Mouse (Mus musculus): ENCODE measurements around the gene Tpk1. TPM values are rescaled to one million over a fixed set of nuclear protein-coding genes. Genes with fewer than 3 reads are reported as not detected.

Tpk1 gene
- polyA plus RNA-seq, 1 experiment from 2014 or later, result 5.3 TPM

- 85% methylated on average over 9 of the region's 9 CpGs for WGBS
- H3K4me2 ChIP-seq (ENCODE audit: low read depth), result no peak overlapping the region
- DNase-seq (ENCODE audit: low spot score) (no peak), ATAC-seq (ENCODE audit: insufficient read depth, low FRiP score, low TSS enrichment) (no peak)
- no peaks in the 10 kb centered on the region for H3K36me3 ChIP-seq (ENCODE audit: control insufficient read depth, insufficient read depth, low read length)
- no peaks in the 10 kb centered on the region for H3K9me3 ChIP-seq (ENCODE audit: control insufficient read depth, low read length)
- no peak overlapping the region for H3K4me3 ChIP-seq (ENCODE audit: low read depth, low read length)
- no peaks in the 10 kb centered on the region for H3K4me1 ChIP-seq (ENCODE audit: control insufficient read depth, insufficient read depth, low read length)
- no peaks in the 10 kb centered on the region for H3K27me3 ChIP-seq (ENCODE audit: control insufficient read depth, insufficient read depth, low read length)
- H3K27ac ChIP-seq (ENCODE audit: low read depth, low read length), result no peak overlapping the region
- H3K9ac ChIP-seq (ENCODE audit: low read length), result no peak overlapping the region
Measured at GRCm38 (mm10) chr6:43354562-43355241, 311.4 kb downstream of the Tpk1 start.

DNA sequence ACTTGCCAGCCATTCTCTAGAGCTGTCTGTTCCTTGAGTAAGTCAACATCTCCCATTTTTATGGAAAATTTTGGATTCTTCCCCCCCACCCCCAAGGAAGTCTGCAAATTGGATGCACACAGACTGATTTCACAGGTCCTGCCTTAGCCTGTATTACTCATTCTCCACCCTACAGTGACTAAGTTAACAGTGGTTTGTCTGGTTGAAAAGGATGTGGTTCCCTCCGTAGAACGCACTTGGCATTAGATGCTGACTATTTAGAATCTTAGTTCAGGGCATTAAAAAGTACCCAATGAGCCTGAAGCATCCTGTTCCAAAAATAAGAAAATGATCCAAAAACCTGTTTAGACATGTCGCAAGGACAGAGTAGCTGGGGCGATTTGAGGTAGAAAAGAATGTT, 312.6 kb downstream of the Tpk1 start:
- H3K4me2 ChIP-seq (ENCODE audit: low read depth), result no peak overlapping the region
- no peaks in the 10 kb centered on the region for H3K9me3 ChIP-seq (ENCODE audit: control insufficient read depth, low read length)
- no peaks in the 10 kb centered on the region for H3K36me3 ChIP-seq (ENCODE audit: control insufficient read depth, insufficient read depth, low read length)
- H3K9ac ChIP-seq (ENCODE audit: low read length), result no peak overlapping the region
- ATAC-seq (ENCODE audit: insufficient read depth, low FRiP score, low TSS enrichment), result no peak
- no peak overlapping the region for H3K4me3 ChIP-seq (ENCODE audit: low read depth, low read length)
- 93% methylated on average over 4 of the region's 4 CpGs for WGBS
- no peaks in the 10 kb centered on the region for H3K27me3 ChIP-seq (ENCODE audit: control insufficient read depth, insufficient read depth, low read length)
- no peaks in the 10 kb centered on the region for H3K4me1 ChIP-seq (ENCODE audit: control insufficient read depth, insufficient read depth, low read length)
- DNase-seq (ENCODE audit: low spot score), result no peak
- H3K27ac ChIP-seq (ENCODE audit: low read depth, low read length), result no peak overlapping the region

- H3K27me3 ChIP-seq (ENCODE audit: control insufficient read depth, insufficient read depth, low read length), result no peaks in the 10 kb centered on the region
- no peak overlapping the region for H3K27ac ChIP-seq (ENCODE audit: low read depth, low read length)
- no peaks in the 10 kb centered on the region for H3K9me3 ChIP-seq (ENCODE audit: control insufficient read depth, low read length)
- no peaks in the 10 kb centered on the region for H3K36me3 ChIP-seq (ENCODE audit: control insufficient read depth, insufficient read depth, low read length)
- 68% methylated on average over 4 of the region's 4 CpGs for WGBS
- no peak for ATAC-seq (ENCODE audit: insufficient read depth, low FRiP score, low TSS enrichment)
- DNase-seq (ENCODE audit: low spot score), result no peak
- no peak overlapping the region for H3K4me3 ChIP-seq (ENCODE audit: low read depth, low read length)
- no peak overlapping the region for H3K9ac ChIP-seq (ENCODE audit: low read length)
- no peak overlapping the region for H3K4me2 ChIP-seq (ENCODE audit: low read depth)
- H3K4me1 ChIP-seq (ENCODE audit: control insufficient read depth, insufficient read depth, low read length), result no peaks in the 10 kb centered on the region
Measured at GRCm38 (mm10) chr6:43349083-43349482, 317.0 kb downstream of the Tpk1 start.

DNA sequence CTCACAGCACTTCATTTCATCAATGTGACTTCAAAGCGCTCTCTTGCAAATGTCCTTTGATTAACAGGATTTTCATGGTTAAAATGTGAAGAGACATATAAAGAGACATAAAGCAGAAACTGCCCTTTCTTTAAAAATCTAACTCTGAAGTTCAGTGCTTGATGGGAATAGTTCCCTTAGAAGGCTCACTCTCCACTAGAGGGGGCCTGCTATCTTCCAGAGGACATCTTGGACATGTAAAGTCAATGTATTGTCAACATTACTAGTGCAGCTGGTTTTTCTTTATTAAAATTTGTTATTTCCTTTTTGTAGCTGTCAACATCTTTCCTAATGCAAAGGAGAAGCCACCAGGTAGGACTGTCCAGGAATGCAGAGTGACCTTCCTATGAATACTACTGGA, 318.4 kb downstream of the Tpk1 start:
- Histone ChIP-seq H3K9ac (ENCODE audit: low read length) (no peak overlapping the region), H3K36me3 (ENCODE audit: control insufficient read depth, insufficient read depth, low read length) (no peaks in the 10 kb centered on the region), H3K4me3 (ENCODE audit: low read depth, low read length) (no peak overlapping the region), H3K9me3 (ENCODE audit: control insufficient read depth, low read length) (no peaks in the 10 kb centered on the region), H3K27me3 (ENCODE audit: control insufficient read depth, insufficient read depth, low read length) (no peaks in the 10 kb centered on the region), H3K27ac (ENCODE audit: low read depth, low read length) (no peak overlapping the region), H3K4me2 (ENCODE audit: low read depth) (no peak overlapping the region), H3K4me1 (ENCODE audit: control insufficient read depth, insufficient read depth, low read length) (no peaks in the 10 kb centered on the region)
- DNase-seq (ENCODE audit: low spot score) (no peak), ATAC-seq (ENCODE audit: insufficient read depth, low FRiP score, low TSS enrichment) (no peak)
- WGBS, result 100% methylated on average over 1 of the region's 1 CpGs

DNA sequence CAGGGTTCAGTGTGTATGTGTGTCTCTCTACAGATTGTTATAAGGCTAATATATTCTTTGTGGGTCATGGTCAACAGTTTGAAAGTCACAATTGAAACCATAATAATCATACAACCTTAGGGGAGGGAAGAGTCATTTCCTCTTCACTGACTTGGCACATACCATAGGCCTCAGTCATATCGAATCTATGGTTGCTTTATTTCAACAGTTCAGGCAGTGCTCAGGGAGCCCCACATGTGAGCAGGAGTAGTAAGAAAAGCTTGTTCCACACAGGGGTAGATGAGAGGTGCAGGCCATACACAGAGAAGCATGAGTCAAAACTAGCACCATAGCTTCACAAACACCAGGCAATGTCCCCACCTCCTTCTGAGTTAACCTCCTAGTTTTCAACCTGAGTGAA, 323.1 kb downstream of the Tpk1 start:
- Histone ChIP-seq H3K27me3 (ENCODE audit: control insufficient read depth, insufficient read depth, low read length) (no peaks in the 10 kb centered on the region), H3K9ac (ENCODE audit: low read length) (no peak overlapping the region), H3K27ac (ENCODE audit: low read depth, low read length) (no peak overlapping the region), H3K4me1 (ENCODE audit: control insufficient read depth, insufficient read depth, low read length) (no peaks in the 10 kb centered on the region), H3K36me3 (ENCODE audit: control insufficient read depth, insufficient read depth, low read length) (no peaks in the 10 kb centered on the region), H3K4me3 (ENCODE audit: low read depth, low read length) (no peak overlapping the region), H3K9me3 (ENCODE audit: control insufficient read depth, low read length) (no peaks in the 10 kb centered on the region), H3K4me2 (ENCODE audit: low read depth) (no peak overlapping the region)
- WGBS, result 98% methylated on average over 1 of the region's 1 CpGs
- DNase-seq (ENCODE audit: low spot score), result no peak
- no peak for ATAC-seq (ENCODE audit: insufficient read depth, low FRiP score, low TSS enrichment)

DNA sequence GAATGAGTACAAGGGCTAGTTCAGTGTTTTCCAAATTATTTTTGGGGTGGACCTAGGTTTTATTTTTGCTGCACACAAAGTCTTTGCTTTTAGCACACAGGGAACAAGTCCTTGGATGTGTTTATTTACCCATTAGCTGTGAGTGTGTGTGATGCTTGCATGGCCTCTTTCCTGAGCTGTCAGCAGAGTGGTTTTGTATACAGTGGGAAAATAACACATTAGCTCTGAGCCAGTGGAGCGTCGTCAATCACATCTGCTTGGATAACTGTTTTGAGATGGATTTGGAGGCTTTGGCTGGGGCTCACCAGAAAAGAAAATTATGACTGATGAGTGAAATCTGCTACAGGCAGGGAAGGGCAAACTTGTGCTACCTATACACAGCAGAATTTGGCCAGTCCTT, 323.7 kb downstream of the Tpk1 start:
- WGBS, result 88% methylated on average over 2 of the region's 2 CpGs
- H3K4me2 ChIP-seq (ENCODE audit: low read depth), result no peak overlapping the region
- no peaks in the 10 kb centered on the region for H3K36me3 ChIP-seq (ENCODE audit: control insufficient read depth, insufficient read depth, low read length)
- no peak overlapping the region for H3K27ac ChIP-seq (ENCODE audit: low read depth, low read length)
- H3K4me3 ChIP-seq (ENCODE audit: low read depth, low read length), result no peak overlapping the region
- no peak overlapping the region for H3K9ac ChIP-seq (ENCODE audit: low read length)
- ATAC-seq (ENCODE audit: insufficient read depth, low FRiP score, low TSS enrichment) (no peak), DNase-seq (ENCODE audit: low spot score) (no peak)
- no peaks in the 10 kb centered on the region for H3K4me1 ChIP-seq (ENCODE audit: control insufficient read depth, insufficient read depth, low read length)
- H3K9me3 ChIP-seq (ENCODE audit: control insufficient read depth, low read length), result no peaks in the 10 kb centered on the region
- no peaks in the 10 kb centered on the region for H3K27me3 ChIP-seq (ENCODE audit: control insufficient read depth, insufficient read depth, low read length)

GRCm38 (mm10) chr6:43338804-43339203, 327.3 kb downstream of the Tpk1 start:
- H3K9ac ChIP-seq (ENCODE audit: low read length), result no peak overlapping the region
- no peak overlapping the region for H3K27ac ChIP-seq (ENCODE audit: low read depth, low read length)
- H3K36me3 ChIP-seq (ENCODE audit: control insufficient read depth, insufficient read depth, low read length), result no peaks in the 10 kb centered on the region
- H3K4me3 ChIP-seq (ENCODE audit: low read depth, low read length), result no peak overlapping the region
- DNase-seq (ENCODE audit: low spot score) (no peak), ATAC-seq (ENCODE audit: insufficient read depth, low FRiP score, low TSS enrichment) (no peak)
- no peaks in the 10 kb centered on the region for H3K27me3 ChIP-seq (ENCODE audit: control insufficient read depth, insufficient read depth, low read length)
- H3K4me2 ChIP-seq (ENCODE audit: low read depth), result no peak overlapping the region
- no peaks in the 10 kb centered on the region for H3K9me3 ChIP-seq (ENCODE audit: control insufficient read depth, low read length)
- 77% methylated on average over 2 of the region's 2 CpGs for WGBS
- H3K4me1 ChIP-seq (ENCODE audit: control insufficient read depth, insufficient read depth, low read length), result no peaks in the 10 kb centered on the region

DNA sequence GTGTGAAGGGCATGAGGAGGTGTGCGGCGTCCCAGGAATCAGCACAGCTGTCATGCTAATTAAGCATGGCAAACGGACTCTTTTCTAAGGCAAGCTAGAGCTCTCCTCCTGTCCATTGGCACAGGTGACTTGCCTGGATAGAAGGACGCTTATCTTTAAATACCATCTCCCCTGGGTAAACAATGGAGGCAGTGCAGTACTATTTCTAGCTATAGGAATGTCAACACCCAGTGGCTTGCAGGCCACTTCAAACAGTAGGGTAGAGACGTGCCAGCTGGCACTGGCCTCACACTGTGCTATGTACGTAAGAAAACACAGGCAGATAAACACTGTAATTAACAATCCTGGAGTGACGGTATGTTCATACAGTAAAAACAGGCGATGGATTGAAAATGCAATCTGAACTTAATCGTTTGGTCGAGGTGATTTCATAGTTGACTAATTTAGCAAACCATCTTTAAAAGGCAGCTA, 328.6 kb downstream of the Tpk1 start:
- no peak overlapping the region for H3K4me3 ChIP-seq (ENCODE audit: low read depth, low read length)
- DNase-seq (ENCODE audit: low spot score) (no peak), ATAC-seq (ENCODE audit: insufficient read depth, low FRiP score, low TSS enrichment) (no peak)
- no peak overlapping the region for H3K4me2 ChIP-seq (ENCODE audit: low read depth)
- H3K36me3 ChIP-seq (ENCODE audit: control insufficient read depth, insufficient read depth, low read length), result no peaks in the 10 kb centered on the region
- H3K4me1 ChIP-seq (ENCODE audit: control insufficient read depth, insufficient read depth, low read length), result no peaks in the 10 kb centered on the region
- H3K9me3 ChIP-seq (ENCODE audit: control insufficient read depth, low read length), result no peaks in the 10 kb centered on the region
- 60% methylated on average over 10 of the region's 10 CpGs for WGBS
- no peak overlapping the region for H3K27ac ChIP-seq (ENCODE audit: low read depth, low read length)
- no peak overlapping the region for H3K9ac ChIP-seq (ENCODE audit: low read length)
- no peaks in the 10 kb centered on the region for H3K27me3 ChIP-seq (ENCODE audit: control insufficient read depth, insufficient read depth, low read length)

GRCm38 (mm10) chr6:43335619-43336234, 330.4 kb downstream of the Tpk1 start:
- H3K27me3 ChIP-seq (ENCODE audit: control insufficient read depth, insufficient read depth, low read length), result no peaks in the 10 kb centered on the region
- H3K4me3 ChIP-seq (ENCODE audit: low read depth, low read length), result no peak overlapping the region
- no peaks in the 10 kb centered on the region for H3K9me3 ChIP-seq (ENCODE audit: control insufficient read depth, low read length)
- no peaks in the 10 kb centered on the region for H3K36me3 ChIP-seq (ENCODE audit: control insufficient read depth, insufficient read depth, low read length)
- 81% methylated on average over 3 of the region's 3 CpGs for WGBS
- no peak overlapping the region for H3K4me2 ChIP-seq (ENCODE audit: low read depth)
- DNase-seq (ENCODE audit: low spot score) (no peak), ATAC-seq (ENCODE audit: insufficient read depth, low FRiP score, low TSS enrichment) (no peak)
- no peak overlapping the region for H3K9ac ChIP-seq (ENCODE audit: low read length)
- H3K27ac ChIP-seq (ENCODE audit: low read depth, low read length), result no peak overlapping the region
- no peaks in the 10 kb centered on the region for H3K4me1 ChIP-seq (ENCODE audit: control insufficient read depth, insufficient read depth, low read length)
